26 mouse cellular contexts compared by ENCODE assay signal in the genomic region with DNA sequence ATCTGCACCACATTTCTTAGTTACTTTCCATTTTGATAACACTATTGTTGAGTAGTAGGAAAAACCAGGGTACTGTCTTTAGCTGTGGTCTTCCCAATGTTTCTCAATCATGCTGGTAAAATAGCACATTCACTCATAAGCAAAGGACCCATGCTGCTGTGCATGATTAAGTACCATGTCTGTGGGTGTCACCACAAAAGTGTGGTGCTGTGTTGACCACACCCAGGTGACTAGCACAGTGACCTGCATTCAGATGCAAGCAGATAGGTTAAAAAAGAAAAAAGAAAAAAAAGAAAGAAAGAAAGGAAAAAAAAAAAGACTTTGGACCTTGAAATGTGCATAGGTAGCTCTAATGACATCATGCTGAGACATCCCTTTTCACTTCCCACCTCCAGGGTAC.
A peak's percentile ranks its signal among the peaks of the same experiment; 100 is the strongest.
DNase-seq lines count a peak whose midpoint lies in the region; ATAC-seq and TF ChIP-seq lines count a peak whose summit lies in the region.
"Had no signal": no experiment of that assay in that cellular context is flagged by ENCODE, and none has a peak within 500 bp of the region (broad histone marks: within the 10 kb centered on the region; RNA-seq: fewer than 3 reads in every experiment).

No protein-coding gene starts in this region.

- H3K4me1 ChIP-seq in midbrain, embryonic 11.5 days (ENCODE audit: control insufficient read depth, insufficient read depth, low read length): no peaks in the 10 kb centered on the region
- no peaks in the 10 kb centered on the region for H3K4me1 ChIP-seq in midbrain, postnatal 0 days (ENCODE audit: insufficient read depth, low read length)
- peaks cover 22% of the 10 kb centered on the region for H3K4me1 ChIP-seq in limb, embryonic 10.5 days
- H3K4me1 ChIP-seq: embryonic facial prominence, embryonic 10.5 days; embryonic facial prominence, embryonic 12.5 days; forebrain, embryonic 10.5 days; forebrain, embryonic 12.5 days had no signal

- no peak for TF ChIP-seq CTCF in midbrain, postnatal 0 days (IDR thresholded peaks at IDR 0.05)

- H3K4me3 ChIP-seq in midbrain, embryonic 11.5 days (ENCODE audit: low read depth, low read length): no peak overlapping the region
- no peak overlapping the region for H3K4me3 ChIP-seq in midbrain, postnatal 0 days (ENCODE audit: low read depth, low read length)
- no peak overlapping the region for H3K4me3 ChIP-seq in limb, embryonic 10.5 days
- H3K4me3 ChIP-seq: embryonic facial prominence, embryonic 10.5 days; embryonic facial prominence, embryonic 12.5 days; forebrain, embryonic 10.5 days; forebrain, embryonic 12.5 days had no signal

- no peak overlapping the region for H3K4me2 ChIP-seq in midbrain, embryonic 11.5 days
- no peak overlapping the region for H3K4me2 ChIP-seq in midbrain, postnatal 0 days (ENCODE audit: low read depth, low read length, poor library complexity, severe bottlenecking)
- H3K4me2 ChIP-seq: embryonic facial prominence, embryonic 12.5 days; forebrain, embryonic 12.5 days had no signal

- H3K9ac ChIP-seq in midbrain, embryonic 11.5 days (ENCODE audit: low read length): no peak overlapping the region
- H3K9ac ChIP-seq in midbrain, postnatal 0 days (replicated peaks; ENCODE audit: low read length, poor library complexity, severe bottlenecking): no peak overlapping the region
- H3K9ac ChIP-seq: embryonic facial prominence, embryonic 12.5 days; forebrain, embryonic 12.5 days had no signal

- no peak for ATAC-seq in midbrain, embryonic 11.5 days (ENCODE audit: low FRiP score)
- no peak for ATAC-seq in midbrain, postnatal 0 days (ENCODE audit: low FRiP score)
- ATAC-seq in activated CD4-positive, CD25-positive, alpha-beta regulatory T cell, adult 4 months: peak; percentile 52
- ATAC-seq: CD4-positive, CD25-positive, alpha-beta regulatory T cell, adult 4 months; forebrain, embryonic 14.5 days; forebrain, embryonic 16.5 days; Patski had no signal

- no peak overlapping the region for H3K27ac ChIP-seq in midbrain, embryonic 11.5 days (ENCODE audit: low read depth, low read length)
- H3K27ac ChIP-seq in midbrain, postnatal 0 days (ENCODE audit: low read depth, low read length): no peak overlapping the region
- peak overlapping the region; percentile 50 for H3K27ac ChIP-seq in limb, embryonic 10.5 days
- H3K27ac ChIP-seq: embryonic facial prominence, embryonic 10.5 days; embryonic facial prominence, embryonic 12.5 days; forebrain, embryonic 10.5 days; forebrain, embryonic 12.5 days had no signal

- H3K9me3 ChIP-seq in midbrain, embryonic 11.5 days (ENCODE audit: control insufficient read depth, low read length): no peaks in the 10 kb centered on the region
- no peaks in the 10 kb centered on the region for H3K9me3 ChIP-seq in midbrain, postnatal 0 days (ENCODE audit: low read length)
- H3K9me3 ChIP-seq in limb, embryonic 10.5 days (replicated peaks): no peaks in the 10 kb centered on the region
- H3K9me3 ChIP-seq: embryonic facial prominence, embryonic 10.5 days; embryonic facial prominence, embryonic 12.5 days; forebrain, embryonic 10.5 days; forebrain, embryonic 12.5 days; G1E had no signal

- H3K27me3 ChIP-seq in midbrain, embryonic 11.5 days (ENCODE audit: control insufficient read depth, insufficient read depth, low read length): no peaks in the 10 kb centered on the region
- H3K27me3 ChIP-seq in midbrain, postnatal 0 days (ENCODE audit: insufficient read depth, low read length): no peaks in the 10 kb centered on the region
- H3K27me3 ChIP-seq in limb, embryonic 10.5 days (ENCODE audit: low read depth, poor library complexity, severe bottlenecking): no peaks in the 10 kb centered on the region
- H3K27me3 ChIP-seq: CH12.LX; embryonic facial prominence, embryonic 12.5 days; forebrain, embryonic 12.5 days; Patski had no signal

- H3K36me3 ChIP-seq in midbrain, embryonic 11.5 days (ENCODE audit: control insufficient read depth, insufficient read depth, low read length): no peaks in the 10 kb centered on the region
- H3K36me3 ChIP-seq in midbrain, postnatal 0 days (ENCODE audit: insufficient read depth, low read length): no peaks in the 10 kb centered on the region
- H3K36me3 ChIP-seq in limb, embryonic 10.5 days: no peaks in the 10 kb centered on the region
- H3K36me3 ChIP-seq: embryonic facial prominence, embryonic 10.5 days; embryonic facial prominence, embryonic 12.5 days; forebrain, embryonic 10.5 days; forebrain, embryonic 12.5 days; G1E had no signal

- peak; percentile 6 for DNase-seq in midbrain, embryonic 11.5 days (ENCODE audit: low spot score, missing footprints)
- no peak for DNase-seq in midbrain, postnatal 0 days (ENCODE audit: low spot score)
- no peak for DNase-seq in limb, embryonic 10.5 days (ENCODE audit: low spot score)
- DNase-seq in natural killer cell, adult 2 months (ENCODE audit: low spot score in 2 of 2): peak; percentile 7 to 30
- DNase-seq in layer of hippocampus, adult 18-20 months (ENCODE audit: low spot score in 2 of 2): no peak
- DNase-seq in lung, postnatal 4 days: no peak
- no peak for DNase-seq in layer of hippocampus, adult 8-10 months (ENCODE audit: low spot score in 2 of 2)
- DNase-seq: adrenal gland, adult 2 months; adrenal gland, postnatal 10 days; adrenal gland, postnatal 25 days; cerebellum, adult 11 months; cerebellum, adult 18-20 months; cerebellum, adult 9-10 months; cerebellum, postnatal 10 days; cerebellum, postnatal 25 days had no signal

Comparison
In these comparisons a context has a peak if more than half of its experiments do, and no peak if none do; other contexts are left out.
1. DNase-seq: peak in midbrain, embryonic 11.5 days (single experiment) and natural killer cell, adult 2 months (2 of 2); none in midbrain, postnatal 0 days (single experiment), limb, embryonic 10.5 days (single experiment), layer of hippocampus, adult 18-20 months (0 of 2), lung, postnatal 4 days (0 of 2) and layer of hippocampus, adult 8-10 months (0 of 2).